Mouse (Mus musculus) embryonic facial prominence, embryonic 11.5 days (tissue): ENCODE data around the gene Vmn1r114. TPM values are rescaled to one million over a fixed set of nuclear protein-coding genes. Genes with fewer than 3 reads are reported as not detected.
"Not testable (repeated sequence)": the region's sequence is repeated elsewhere in the genome, so short reads cannot be mapped to it uniquely, and the experiment has no call there.

ENCODE experiments used
- ATAC-seq: fragments of 200-750 bp; cut with Nextera tagmentation; replicated peaks from 2 replicates; pipeline ENCODE4 v1.8.0; 2017; ENCODE audit warnings: low read depth; ENCODE audit not compliant: insufficient number of reproducible peaks, low FRiP score, low TSS enrichment
- DNase-seq: peaks from one replicate; pipeline ENCODE4 v3.0.0-alpha.2; 2015; ENCODE audit warnings: low spot score
- H3K27ac ChIP-seq: fragments of 300-500 bp; sonication (generic); replicated peaks from 2 replicates; pipeline ENCODE4 v1.5.1; 2014; ENCODE audit warnings: mild to moderate bottlenecking, low read depth, low read length, control low read depth
- H3K27me3 ChIP-seq: fragments of 300-500 bp; sonication (generic); 2 replicates; pipeline ENCODE4 v1.6.1; 2014; ENCODE audit warnings: mild to moderate bottlenecking, low read length, moderate library complexity, mixed read lengths; ENCODE audit not compliant: control insufficient read depth, insufficient read depth
- H3K36me3 ChIP-seq: fragments of 300-500 bp; sonication (generic); replicated peaks from 2 replicates; pipeline ENCODE4 v1.6.1; 2014; ENCODE audit warnings: low read depth, mild to moderate bottlenecking, low read length, moderate library complexity, mixed read lengths; ENCODE audit not compliant: control insufficient read depth, insufficient read depth
- H3K4me1 ChIP-seq: fragments of 300-500 bp; sonication (generic); 2 replicates; pipeline ENCODE4 v1.6.1; 2014; ENCODE audit warnings: low read length, mixed read lengths; ENCODE audit not compliant: control insufficient read depth, insufficient read depth
- H3K4me2 ChIP-seq: fragments of 300-500 bp; sonication (generic); 2 replicates; pipeline ENCODE4 v1.6.1; 2014; ENCODE audit warnings: low read depth, mild to moderate bottlenecking, control low read depth, low read length, moderate library complexity
- H3K4me3 ChIP-seq: fragments of 300-500 bp; sonication (generic); 2 replicates; pipeline ENCODE4 v1.5.1; 2014; ENCODE audit warnings: low read depth, low read length, control low read depth
- H3K9ac ChIP-seq: fragments of 300-500 bp; sonication (generic); replicated peaks from 2 replicates; pipeline ENCODE4 v1.6.1; 2014; ENCODE audit warnings: mild to moderate bottlenecking, control low read depth, low read length
- H3K9me3 ChIP-seq: fragments of 300-500 bp; sonication (generic); replicated peaks from 2 replicates; pipeline ENCODE4 v1.6.1; 2016; ENCODE audit warnings: mild to moderate bottlenecking, low read length, inconsistent platforms, mixed read lengths; ENCODE audit not compliant: control insufficient read depth
- WGBS: fragments of 180-500 bp; shearing (Covaris S2); extraction: QIAGEN DNeasy Blood & Tissue Kit; methylation state at CpG from one replicate; pipeline ENCODE4 v1.1.7; 2014; 5-methylcytosine and 5-hydroxymethylcytosine counted together
- polyA plus RNA-seq: library from polyadenylated mRNA; unstranded; fragments of >200 nt; fragmentation: Nextera tagmentation; extraction: Ambion mirVana; gene quantifications from 2 replicates; pipeline ENCODE4 v1.2.1, GENCODE M21; 2014

Gene Vmn1r114
- not detected in 2 replicates for polyA plus RNA-seq

- H3K4me3 ChIP-seq, H3K9me3 ChIP-seq, H3K36me3 ChIP-seq, H3K4me2 ChIP-seq, H3K27ac ChIP-seq, H3K9ac ChIP-seq, ATAC-seq, H3K27me3 ChIP-seq, H3K4me1 ChIP-seq, DNase-seq: not testable (repeated sequence)
- no CpG with 5 or more reads among the region's 5 CpGs for WGBS
Observed at GRCm38 (mm10) chr7:20812086-20812485, at the start of gene Vmn1r114. Vmn1r114 (minus strand) TSS chr7:20812186.

GRCm38 (mm10) chr7:20844885-20845284 is 32.9 kb upstream of the Vmn1r114 start, which contains the start of gene Vmn1r115:
Vmn1r115 (minus strand) TSS chr7:20844985.
- H3K9me3 ChIP-seq, H3K4me1 ChIP-seq, H3K4me3 ChIP-seq, ATAC-seq, H3K9ac ChIP-seq, H3K27ac ChIP-seq, H3K27me3 ChIP-seq, H3K36me3 ChIP-seq, DNase-seq, H3K4me2 ChIP-seq: not testable (repeated sequence)
- no CpG with 5 or more reads among the region's 3 CpGs for WGBS

GRCm38 (mm10) chr7:20786985-20787384 is 25.0 kb downstream of the Vmn1r114 start, which contains the start of gene Vmn1r113:
Vmn1r113 (plus strand) TSS chr7:20787285.
- not testable (repeated sequence) for H3K9ac ChIP-seq, H3K4me3 ChIP-seq, ATAC-seq, H3K9me3 ChIP-seq, DNase-seq, H3K27me3 ChIP-seq, H3K4me1 ChIP-seq, H3K27ac ChIP-seq, H3K4me2 ChIP-seq, H3K36me3 ChIP-seq
- WGBS: 57% methylated on average over 2 of the region's 2 CpGs

- not testable (repeated sequence) for H3K4me3 ChIP-seq, H3K9ac ChIP-seq, H3K27me3 ChIP-seq, ATAC-seq, H3K9me3 ChIP-seq, DNase-seq, H3K27ac ChIP-seq, H3K36me3 ChIP-seq, H3K4me1 ChIP-seq, H3K4me2 ChIP-seq
- WGBS: no CpG with 5 or more reads among the region's 3 CpGs
Observed at GRCm38 (mm10) chr7:20770885-20771284, 41.1 kb downstream of the Vmn1r114 start, which contains the start of gene Vmn1r112. Vmn1r112 (plus strand) TSS chr7:20771185.

Other genes starting within 250 kb of the Vmn1r114 start
- gene Gm4141, start 235.9 kb downstream of the Vmn1r114 start, polyA plus RNA-seq: not detected in 2 replicates
- not detected in 2 replicates for gene Gm4513, start 213.2 kb downstream of the Vmn1r114 start, polyA plus RNA-seq
- not detected in 2 replicates for gene Vmn1r107, start 143.3 kb downstream of the Vmn1r114 start, polyA plus RNA-seq
- gene Vmn1r111, start 109.0 kb downstream of the Vmn1r114 start, polyA plus RNA-seq: not detected in 2 replicates
- gene Gm10668, start 81.6 kb downstream of the Vmn1r114 start, polyA plus RNA-seq: not detected in 2 replicates
- not detected in 2 replicates for gene Vmn1r112, start 41.0 kb downstream of the Vmn1r114 start, polyA plus RNA-seq
- gene Vmn1r113, start 24.9 kb downstream of the Vmn1r114 start, polyA plus RNA-seq: not detected in 2 replicates
- not detected in 2 replicates for gene Vmn1r115, start 32.8 kb upstream of the Vmn1r114 start, polyA plus RNA-seq
- not detected in 2 replicates for gene Vmn1r116, start 60.1 kb upstream of the Vmn1r114 start, polyA plus RNA-seq
- not detected in 2 replicates for gene Vmn1r117, start 71.9 kb upstream of the Vmn1r114 start, polyA plus RNA-seq
- not detected in 2 replicates for gene Vmn1r118, start 100.2 kb upstream of the Vmn1r114 start, polyA plus RNA-seq
- gene Vmn1r119, start 200.3 kb upstream of the Vmn1r114 start, polyA plus RNA-seq: not detected in 2 replicates
- not detected in 2 replicates for gene Vmn1r120, start 241.6 kb upstream of the Vmn1r114 start, polyA plus RNA-seq